Mouse (Mus musculus) heart, embryonic 11.5 days (tissue): Measurements from ENCODE around the gene Zfp709. TPM values are rescaled to one million over a fixed set of nuclear protein-coding genes. Genes with fewer than 3 reads are reported as not detected.
"Not testable (repeated sequence)": the region's sequence is repeated elsewhere in the genome, so short reads cannot be mapped to it uniquely, and the experiment has no call there.

Source experiments
- ATAC-seq: fragments of 200-750 bp; cut with Nextera tagmentation; replicated peaks from 2 replicates; pipeline ENCODE4 v1.8.0; 2017; ENCODE audit warnings: moderate library complexity; ENCODE audit not compliant: insufficient number of reproducible peaks, low FRiP score, low TSS enrichment
- H3K27ac ChIP-seq: fragments of 300-500 bp; sonication (generic); 2 replicates; pipeline ENCODE4 v1.5.1; 2014; ENCODE audit warnings: mild to moderate bottlenecking, low read depth, low read length
- H3K27me3 ChIP-seq: fragments of 300-500 bp; sonication (generic); 2 replicates; pipeline ENCODE4 v1.6.1; 2014; ENCODE audit warnings: mild to moderate bottlenecking, low read length, mixed read lengths; ENCODE audit not compliant: control insufficient read depth, insufficient read depth
- H3K36me3 ChIP-seq: fragments of 300-500 bp; sonication (generic); 2 replicates; pipeline ENCODE4 v1.6.1; 2014; ENCODE audit warnings: mild to moderate bottlenecking, low read length, moderate library complexity, mixed read lengths; ENCODE audit not compliant: control insufficient read depth, insufficient read depth
- H3K4me1 ChIP-seq: fragments of 300-500 bp; sonication (generic); 2 replicates; pipeline ENCODE4 v1.6.1; 2014; ENCODE audit warnings: low read length; ENCODE audit not compliant: control insufficient read depth, insufficient read depth
- H3K4me2 ChIP-seq: fragments of 300-500 bp; sonication (generic); 2 replicates; pipeline ENCODE4 v1.6.1; 2014; ENCODE audit warnings: mild to moderate bottlenecking, moderate library complexity
- H3K4me3 ChIP-seq: fragments of 300-500 bp; sonication (generic); 2 replicates; pipeline ENCODE4 v1.5.1; 2014; ENCODE audit warnings: low read depth, low read length
- H3K9ac ChIP-seq: fragments of 300-500 bp; sonication (generic); 2 replicates; pipeline ENCODE4 v1.6.1; 2014; ENCODE audit warnings: mild to moderate bottlenecking, low read depth, low read length, moderate library complexity
- H3K9me3 ChIP-seq: fragments of 300-500 bp; sonication (generic); replicated peaks from 2 replicates; pipeline ENCODE4 v1.6.1; 2016; ENCODE audit warnings: low read length; ENCODE audit not compliant: control insufficient read depth
- WGBS: fragments of 180-500 bp; shearing (Covaris S2); extraction: QIAGEN DNeasy Blood & Tissue Kit; methylation state at CpG from one replicate; pipeline ENCODE4 v1.1.7; 2014; ENCODE audit not compliant: insufficient replicate concordance; 5-methylcytosine and 5-hydroxymethylcytosine counted together
- polyA plus RNA-seq: library from polyadenylated mRNA; unstranded; fragments of >200 nt; fragmentation: Nextera tagmentation; extraction: Ambion mirVana; gene quantifications from 2 replicates; pipeline ENCODE4 v1.2.1, GENCODE M21; 2014

Gene Zfp709
- polyA plus RNA-seq, 1 experiment from 2014 or later: 5.6 TPM

- ATAC-seq: peak; percentile 91
- WGBS: 6% methylated on average over 47 of the region's 47 CpGs
- Histone ChIP-seq H3K4me3 (peak within 1 kb of the TSS; percentile 79), H3K4me2 (peak within 1 kb of the TSS; percentile 75), H3K4me1 (no peaks in the 10 kb centered on the region), H3K9ac (peak within 1 kb of the TSS; percentile 99), H3K36me3 (no peaks in the 10 kb centered on the region), H3K27ac (peak within 1 kb of the TSS; percentile 94), H3K9me3 (no peaks in the 10 kb centered on the region), H3K27me3 (no peaks in the 10 kb centered on the region)
Measured at GRCm38 (mm10) chr8:71908309-71909261, 26.8 kb downstream of the Zfp709 start, which contains the start of the genes Zfp882 and Zfp617. Gene Zfp882, plus strand, starts transcription at chr8:71908608. Gene Zfp617, plus strand, starts transcription at chr8:71908635.

GRCm38 (mm10) chr8:71912286-71912685, 30.5 kb downstream of the Zfp709 start:
- Histone ChIP-seq H3K9me3 (no peaks in the 10 kb centered on the region), H3K4me1 (no peaks in the 10 kb centered on the region), H3K27me3 (no peaks in the 10 kb centered on the region), H3K27ac (no peak overlapping the region), H3K9ac (no peak overlapping the region), H3K4me3 (no peak overlapping the region), H3K36me3 (peaks cover 11% of the 10 kb centered on the region; the same call in 1 of the 2 replicates), H3K4me2 (no peak overlapping the region)
- 85% methylated on average over 2 of the region's 2 CpGs for WGBS
- no peak for ATAC-seq

- peak overlapping the region; percentile 70 for H3K4me2 ChIP-seq
- no peaks in the 10 kb centered on the region for H3K9me3 ChIP-seq
- H3K36me3 ChIP-seq: 0 out of 2 replicates have a peak, but pooled peaks cover 2% of the 10 kb centered on the region
- peak overlapping the region; percentile 86 for H3K9ac ChIP-seq
- peak; percentile 99 for ATAC-seq
- under 1% methylated on average over 51 of the region's 57 CpGs for WGBS
- no peaks in the 10 kb centered on the region for H3K27me3 ChIP-seq
- H3K27ac ChIP-seq: peak overlapping the region; percentile 98
- H3K4me3 ChIP-seq: peak overlapping the region; percentile 66
- no peaks in the 10 kb centered on the region for H3K4me1 ChIP-seq
Measured at GRCm38 (mm10) chr8:71922567-71923401, 41.0 kb downstream of the Zfp709 start.

- WGBS: 97% methylated on average over 5 of the region's 5 CpGs
- no peak for ATAC-seq
- no peaks in the 10 kb centered on the region for H3K9me3 ChIP-seq
- peaks cover 20% of the 10 kb centered on the region for H3K36me3 ChIP-seq
- no peaks in the 10 kb centered on the region for H3K4me1 ChIP-seq
- H3K4me3 ChIP-seq: no peak overlapping the region
- H3K9ac ChIP-seq: no peak overlapping the region
- no peak overlapping the region for H3K27ac ChIP-seq
- no peaks in the 10 kb centered on the region for H3K27me3 ChIP-seq
- H3K4me2 ChIP-seq: no peak overlapping the region
Measured at GRCm38 (mm10) chr8:71925791-71926190, 44.0 kb downstream of the Zfp709 start.

- H3K4me3 ChIP-seq: no peak overlapping the region
- no peak for ATAC-seq
- no peaks in the 10 kb centered on the region; the same call in 1 of the 2 replicates for H3K9me3 ChIP-seq
- no peaks in the 10 kb centered on the region for H3K4me1 ChIP-seq
- no peaks in the 10 kb centered on the region for H3K27me3 ChIP-seq
- H3K9ac ChIP-seq: no peak overlapping the region
- 89% methylated on average over 3 of the region's 3 CpGs for WGBS
- H3K4me2 ChIP-seq: no peak overlapping the region
- peaks cover 27% of the 10 kb centered on the region for H3K36me3 ChIP-seq
- no peak overlapping the region for H3K27ac ChIP-seq
Measured at GRCm38 (mm10) chr8:71926551-71926950, 44.7 kb downstream of the Zfp709 start.

GRCm38 (mm10) chr8:71927779-71928178, 46.0 kb downstream of the Zfp709 start:
- ATAC-seq: no peak
- no peak overlapping the region for H3K9ac ChIP-seq
- H3K4me2 ChIP-seq: no peak overlapping the region
- no peaks in the 10 kb centered on the region for H3K27me3 ChIP-seq
- no peak overlapping the region for H3K4me3 ChIP-seq
- H3K4me1 ChIP-seq: no peaks in the 10 kb centered on the region
- peaks cover 29% of the 10 kb centered on the region for H3K36me3 ChIP-seq
- no peaks in the 10 kb centered on the region; the same call in 1 of the 2 replicates for H3K9me3 ChIP-seq
- no peak overlapping the region for H3K27ac ChIP-seq

- H3K9me3 ChIP-seq, ATAC-seq, H3K4me1 ChIP-seq, H3K4me2 ChIP-seq, H3K27me3 ChIP-seq, H3K9ac ChIP-seq, H3K4me3 ChIP-seq, H3K27ac ChIP-seq, H3K36me3 ChIP-seq: not testable (repeated sequence)
- 75% methylated on average over 2 of the region's 2 CpGs for WGBS
Measured at GRCm38 (mm10) chr8:71938037-71938436, 56.2 kb downstream of the Zfp709 start.
